ENCODE assay signal across 23 mouse cellular contexts in the genomic region with DNA sequence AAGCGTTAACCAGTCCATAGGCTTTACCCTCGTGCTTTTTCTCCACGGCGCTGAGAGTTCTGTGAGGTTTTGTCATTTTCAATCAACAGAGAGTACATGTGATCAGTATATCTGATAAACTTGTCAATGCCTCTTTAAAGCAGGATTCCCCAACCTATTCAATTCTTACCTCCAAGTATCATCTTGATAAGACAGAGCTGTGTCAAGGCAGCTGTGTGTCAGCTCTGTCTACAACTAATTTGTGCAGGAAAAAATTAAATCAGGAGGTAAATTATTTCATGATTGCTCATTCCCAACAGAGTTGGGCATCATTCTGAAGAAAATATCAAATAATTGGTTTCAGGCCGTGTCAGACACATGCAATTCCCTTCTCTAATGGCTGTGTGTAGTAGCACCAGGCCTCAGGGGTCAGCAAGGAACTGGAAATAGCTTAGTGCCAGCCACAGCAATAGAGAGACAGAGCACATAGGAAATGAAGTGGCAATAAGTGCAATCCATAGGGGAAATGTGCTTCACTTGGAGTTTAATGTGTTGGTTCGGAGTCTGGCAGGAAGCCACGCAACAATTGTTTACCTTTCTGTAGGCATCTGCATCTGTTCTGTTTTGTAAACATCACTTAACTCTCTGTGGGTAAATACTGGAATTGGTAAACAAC.
DNase-seq lines count a peak whose midpoint lies in the region; ATAC-seq and TF ChIP-seq lines count a peak whose summit lies in the region.
"Had no signal": no experiment of that assay in that cellular context is flagged by ENCODE, and none has a peak within 500 bp of the region (broad histone marks: within the 10 kb centered on the region; RNA-seq: fewer than 3 reads in every experiment).

No protein-coding gene starts in this region.

- TF ChIP-seq CTCF in brain, embryonic 14.5 days (IDR thresholded peaks at IDR 0.05; ENCODE audit: borderline replicate concordance, extremely low read depth, insufficient read depth, insufficient read length): no peak
- no peak for TF ChIP-seq CTCF in midbrain, postnatal 0 days (IDR thresholded peaks at IDR 0.05)
- TF ChIP-seq CTCF in thymus, adult 2 months (IDR thresholded peaks at IDR 0.05; ENCODE audit: borderline replicate concordance, control insufficient read depth, extremely low read depth, insufficient read depth, low read length, poor library complexity): no peak

- H3K4me2 ChIP-seq in forebrain, embryonic 12.5 days: no peak overlapping the region
- no peak overlapping the region for H3K4me2 ChIP-seq in forebrain, embryonic 15.5 days (replicated peaks)
- no peak overlapping the region for H3K4me2 ChIP-seq in hindbrain, embryonic 16.5 days (ENCODE audit: low read length)
- no peak overlapping the region for H3K4me2 ChIP-seq in midbrain, postnatal 0 days (ENCODE audit: low read depth, low read length, poor library complexity, severe bottlenecking)
- no peak overlapping the region for H3K4me2 ChIP-seq in intestine, embryonic 16.5 days (ENCODE audit: low read depth, low read length)
- H3K4me2 ChIP-seq: forebrain, embryonic 13.5 days; heart, embryonic 11.5 days had no signal

- no peaks in the 10 kb centered on the region for H3K9me3 ChIP-seq in forebrain, embryonic 12.5 days
- H3K9me3 ChIP-seq in forebrain, embryonic 15.5 days: no peaks in the 10 kb centered on the region
- H3K9me3 ChIP-seq in hindbrain, embryonic 16.5 days (ENCODE audit: control insufficient read depth, low read length): no peaks in the 10 kb centered on the region
- no peaks in the 10 kb centered on the region for H3K9me3 ChIP-seq in midbrain, postnatal 0 days (ENCODE audit: low read length)
- no peaks in the 10 kb centered on the region for H3K9me3 ChIP-seq in intestine, embryonic 16.5 days (ENCODE audit: control insufficient read depth, low read length)
- H3K9me3 ChIP-seq: forebrain, embryonic 13.5 days had no signal

- no peak overlapping the region for H3K4me3 ChIP-seq in forebrain, embryonic 12.5 days (replicated peaks)
- no peak overlapping the region for H3K4me3 ChIP-seq in forebrain, embryonic 15.5 days
- H3K4me3 ChIP-seq in hindbrain, embryonic 16.5 days (ENCODE audit: low read length): no peak overlapping the region
- no peak overlapping the region for H3K4me3 ChIP-seq in midbrain, postnatal 0 days (ENCODE audit: low read depth, low read length)
- no peak overlapping the region for H3K4me3 ChIP-seq in thymus, adult 2 months (ENCODE audit: control insufficient read depth, insufficient read depth, low read length)
- H3K4me3 ChIP-seq in intestine, embryonic 16.5 days (ENCODE audit: low read length): no peak overlapping the region
- H3K4me3 ChIP-seq: forebrain, embryonic 13.5 days; layer of hippocampus, adult 2 months had no signal

- H3K9ac ChIP-seq in forebrain, embryonic 12.5 days: no peak overlapping the region
- no peak overlapping the region for H3K9ac ChIP-seq in forebrain, embryonic 15.5 days (replicated peaks)
- no peak overlapping the region for H3K9ac ChIP-seq in hindbrain, embryonic 16.5 days (ENCODE audit: low read depth, low read length)
- no peak overlapping the region for H3K9ac ChIP-seq in midbrain, postnatal 0 days (replicated peaks; ENCODE audit: low read length, poor library complexity, severe bottlenecking)
- H3K9ac ChIP-seq in intestine, embryonic 16.5 days (ENCODE audit: low read depth, low read length): no peak overlapping the region
- H3K9ac ChIP-seq: forebrain, embryonic 13.5 days; liver, embryonic 14.5 days had no signal

- no peaks in the 10 kb centered on the region for H3K36me3 ChIP-seq in forebrain, embryonic 12.5 days (replicated peaks)
- no peaks in the 10 kb centered on the region for H3K36me3 ChIP-seq in forebrain, embryonic 15.5 days
- H3K36me3 ChIP-seq in hindbrain, embryonic 16.5 days (ENCODE audit: control insufficient read depth, insufficient read depth, low read length): no peaks in the 10 kb centered on the region
- no peaks in the 10 kb centered on the region for H3K36me3 ChIP-seq in midbrain, postnatal 0 days (ENCODE audit: insufficient read depth, low read length)
- H3K36me3 ChIP-seq in thymus, adult 2 months (ENCODE audit: control insufficient read depth, insufficient read depth, low read length): no peaks in the 10 kb centered on the region
- no peaks in the 10 kb centered on the region for H3K36me3 ChIP-seq in intestine, embryonic 16.5 days (ENCODE audit: control insufficient read depth, insufficient read depth, low read length)

- H3K27me3 ChIP-seq in forebrain, embryonic 12.5 days: no peaks in the 10 kb centered on the region
- H3K27me3 ChIP-seq in forebrain, embryonic 15.5 days: no peaks in the 10 kb centered on the region
- H3K27me3 ChIP-seq in hindbrain, embryonic 16.5 days (replicated peaks; ENCODE audit: control insufficient read depth, insufficient read depth, low read length): no peaks in the 10 kb centered on the region
- H3K27me3 ChIP-seq in midbrain, postnatal 0 days (ENCODE audit: insufficient read depth, low read length): no peaks in the 10 kb centered on the region
- H3K27me3 ChIP-seq in thymus, adult 2 months (ENCODE audit: control insufficient read depth, insufficient read depth, low read length): no peaks in the 10 kb centered on the region
- no peaks in the 10 kb centered on the region for H3K27me3 ChIP-seq in intestine, embryonic 16.5 days (replicated peaks; ENCODE audit: control insufficient read depth, insufficient read depth, low read length)
- H3K27me3 ChIP-seq: forebrain, embryonic 13.5 days; Patski had no signal

- ATAC-seq in forebrain, embryonic 12.5 days (ENCODE audit: low FRiP score): peak; percentile 55; the same call in 1 of the 2 replicates
- no peak for ATAC-seq in forebrain, embryonic 15.5 days (replicated peaks)
- ATAC-seq in hindbrain, embryonic 16.5 days: peak; percentile 82
- ATAC-seq in midbrain, postnatal 0 days (ENCODE audit: low FRiP score): no peak
- ATAC-seq in intestine, embryonic 16.5 days: no peak
- ATAC-seq: CD4-positive, CD25-positive, alpha-beta regulatory T cell, adult 4 months; forebrain, embryonic 13.5 days; Patski had no signal

- TF ChIP-seq POLR2A in brain, embryonic 14.5 days (IDR thresholded peaks at IDR 0.05; ENCODE audit: borderline replicate concordance, extremely low read depth, insufficient read depth, insufficient read length, poor library complexity, severe bottlenecking): no peak
- TF ChIP-seq POLR2A in thymus, adult 2 months (IDR thresholded peaks at IDR 0.05; ENCODE audit: control insufficient read depth, extremely low read depth, insufficient read depth, low read length, poor library complexity): no peak

- peaks cover 3% of the 10 kb centered on the region; the same call in 1 of the 2 replicates for H3K4me1 ChIP-seq in forebrain, embryonic 12.5 days
- H3K4me1 ChIP-seq in forebrain, embryonic 15.5 days: no peaks in the 10 kb centered on the region
- H3K4me1 ChIP-seq in hindbrain, embryonic 16.5 days (ENCODE audit: control insufficient read depth, insufficient read depth, low read depth, low read length): peaks cover 3% of the 10 kb centered on the region
- H3K4me1 ChIP-seq in midbrain, postnatal 0 days (ENCODE audit: insufficient read depth, low read length): no peaks in the 10 kb centered on the region
- H3K4me1 ChIP-seq in thymus, adult 2 months (replicated peaks; ENCODE audit: control insufficient read depth, insufficient read depth, low read length): no peaks in the 10 kb centered on the region
- no peaks in the 10 kb centered on the region for H3K4me1 ChIP-seq in intestine, embryonic 16.5 days (ENCODE audit: control insufficient read depth, insufficient read depth, low read length)
- H3K4me1 ChIP-seq: forebrain, embryonic 13.5 days had no signal

- H3K27ac ChIP-seq in forebrain, embryonic 12.5 days: no peak overlapping the region
- H3K27ac ChIP-seq in forebrain, embryonic 15.5 days (replicated peaks): no peak overlapping the region
- H3K27ac ChIP-seq in hindbrain, embryonic 16.5 days (ENCODE audit: low read depth, low read length): no peak overlapping the region
- no peak overlapping the region for H3K27ac ChIP-seq in midbrain, postnatal 0 days (ENCODE audit: low read depth, low read length)
- H3K27ac ChIP-seq in thymus, adult 2 months (ENCODE audit: control insufficient read depth, insufficient read depth, low read length): no peak overlapping the region
- no peak overlapping the region for H3K27ac ChIP-seq in intestine, embryonic 16.5 days (ENCODE audit: low read length)
- H3K27ac ChIP-seq: forebrain, embryonic 13.5 days; layer of hippocampus, adult 2 months; liver, embryonic 14.5 days had no signal

- peak; percentile 52 for DNase-seq in brain, embryonic 14.5 days (ENCODE audit: low read depth)
- DNase-seq in midbrain, postnatal 0 days (ENCODE audit: low spot score): peak; percentile 19
- DNase-seq in spleen, postnatal 10 days (ENCODE audit: low spot score in 2 of 2): no peak
- DNase-seq in thymus, adult 2 months: no peak
- DNase-seq: adrenal gland, postnatal 14 days; cerebellum, adult 11-12 months; cerebellum, postnatal 14 days; heart, postnatal 10 days; kidney, adult 2 months; kidney, postnatal 14 days; layer of hippocampus, postnatal 36 days; lung, postnatal 36 days; thymus, postnatal 4 days had no signal

- 83% methylated on average over 7 of the region's 7 CpGs for WGBS in forebrain, embryonic 12.5 days
- 78% methylated on average over 7 of the region's 7 CpGs for WGBS in forebrain, embryonic 15.5 days
- WGBS in hindbrain, embryonic 16.5 days: 61% methylated on average over 7 of the region's 7 CpGs
- 58% methylated on average over 7 of the region's 7 CpGs for WGBS in midbrain, postnatal 0 days
- 96% methylated on average over 7 of the region's 7 CpGs for WGBS in thymus, adult 2 months
- WGBS in intestine, embryonic 16.5 days: 74% methylated on average over 7 of the region's 7 CpGs

Comparison
In these comparisons a context has a peak if more than half of its experiments do, and no peak if none do; other contexts are left out.
1. ATAC-seq: peak in forebrain, embryonic 12.5 days (single experiment) and hindbrain, embryonic 16.5 days (single experiment); none in forebrain, embryonic 15.5 days (single experiment), midbrain, postnatal 0 days (single experiment) and intestine, embryonic 16.5 days (single experiment).
2. DNase-seq: peak in brain, embryonic 14.5 days (single experiment) and midbrain, postnatal 0 days (single experiment); none in spleen, postnatal 10 days (0 of 2) and thymus, adult 2 months (single experiment).